8 mouse cellular contexts compared by ENCODE assay signal in the genomic region with DNA sequence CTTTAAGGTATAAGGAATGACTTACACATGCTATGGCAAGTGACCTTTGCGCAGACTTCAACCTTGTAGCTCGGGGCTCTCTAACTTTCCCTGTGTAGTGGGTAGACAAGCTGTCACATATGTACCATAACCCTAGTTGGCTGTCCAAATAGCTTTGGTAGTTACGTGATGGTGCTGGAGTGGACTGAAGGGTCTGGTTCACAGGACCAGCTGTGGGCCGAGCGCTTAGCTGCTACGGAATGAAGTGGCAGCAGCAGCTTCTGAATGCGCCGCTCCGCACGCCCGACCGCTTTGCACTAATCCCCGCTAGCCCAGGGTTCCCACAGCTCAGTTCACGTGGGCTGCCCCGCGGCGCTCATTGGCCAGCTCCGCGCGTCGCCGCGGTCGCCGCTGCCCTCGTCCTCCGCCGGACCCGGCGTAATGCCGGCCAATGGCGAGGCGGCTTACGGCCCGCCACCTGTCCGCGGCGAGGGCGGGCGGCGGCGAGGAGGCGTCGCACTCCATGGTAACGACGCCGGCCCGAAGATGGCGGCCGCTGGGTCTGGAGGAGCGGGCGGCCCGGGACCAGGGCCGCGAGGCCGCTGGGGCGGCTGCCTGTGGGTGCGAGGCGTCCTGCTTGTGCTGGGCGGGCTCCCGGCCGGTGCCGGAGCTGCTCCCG. TPM values are rescaled to one million over a fixed set of nuclear protein-coding genes. Genes with fewer than 3 reads are reported as not detected.
DNase-seq lines count a peak whose midpoint lies in the region; ATAC-seq and TF ChIP-seq lines count a peak whose summit lies in the region.

Gene Lmln, plus strand, starts transcription at position 498 of the 658 bp plus-strand sequence.

- WGBS in heart, embryonic 11.5 days (ENCODE audit: insufficient replicate concordance) = under 1% methylated on average over 64 of the region's 64 CpGs
- WGBS in kidney, embryonic 16.5 days = under 1% methylated on average over 58 of the region's 64 CpGs
- WGBS in liver, adult 2 months = under 1% methylated on average over 59 of the region's 64 CpGs

- peak within 1 kb of the TSS; percentile 86 for H3K27ac ChIP-seq in heart, embryonic 11.5 days (ENCODE audit: low read depth, low read length)
- H3K27ac ChIP-seq in kidney, embryonic 16.5 days (ENCODE audit: low read length) = peak within 1 kb of the TSS; percentile 79
- H3K27ac ChIP-seq in liver, adult 2 months (replicated peaks; ENCODE audit: insufficient read depth, low read depth, low read length) = peak within 1 kb of the TSS; percentile 80

- peak; percentile 66 to 73 for DNase-seq in B cell, adult 2 months
- peak; percentile 97 for DNase-seq in brain, adult 2 months (ENCODE audit: low read depth, low spot score)
- peak; percentile 79 for DNase-seq in liver, adult 2 months (ENCODE audit: extremely low read depth, low read depth, low spot score)
- DNase-seq in splenic B cell, adult 2 months (ENCODE audit: low read depth, low spot score) = peak; percentile 86

- peak; percentile 94 for TF ChIP-seq POLR2A in liver, adult 2 months (IDR thresholded peaks at IDR 0.05; ENCODE audit: extremely low read depth, insufficient read depth, low read length)
- peak; percentile 83 for TF ChIP-seq POLR2A in myocyte (IDR thresholded peaks at IDR 0.05; ENCODE audit: insufficient read length, low read depth)

- H3K4me1 ChIP-seq in heart, embryonic 11.5 days (ENCODE audit: control insufficient read depth, insufficient read depth, low read length) = peaks cover 13% of the 10 kb centered on the region
- H3K4me1 ChIP-seq in kidney, embryonic 16.5 days (ENCODE audit: insufficient read depth, low read length) = peaks cover 33% of the 10 kb centered on the region
- peaks cover 27% of the 10 kb centered on the region for H3K4me1 ChIP-seq in liver, adult 2 months (ENCODE audit: control insufficient read depth, insufficient read depth, low read length)

- H3K9ac ChIP-seq in heart, embryonic 11.5 days (ENCODE audit: low read depth, low read length) = peak within 1 kb of the TSS; percentile 74
- H3K9ac ChIP-seq in kidney, embryonic 16.5 days (replicated peaks; ENCODE audit: low read length) = peak within 1 kb of the TSS; percentile 65
- H3K9ac ChIP-seq in liver, adult 2 months (ENCODE audit: low read depth, low read length) = peak within 1 kb of the TSS; percentile 91

- H3K9me3 ChIP-seq in heart, embryonic 11.5 days (replicated peaks; ENCODE audit: control insufficient read depth, low read length) = no peaks in the 10 kb centered on the region
- H3K9me3 ChIP-seq in kidney, embryonic 16.5 days (ENCODE audit: low read length) = no peaks in the 10 kb centered on the region

- peak within 1 kb of the TSS; percentile 33 for H3ac ChIP-seq in myocyte (ENCODE audit: control insufficient read depth, insufficient read length)

- no peaks in the 10 kb centered on the region for H3K79me2 ChIP-seq in liver, adult 2 months (ENCODE audit: control insufficient read depth, insufficient read depth, low read length)
- H3K79me2 ChIP-seq in myocyte (ENCODE audit: control insufficient read depth, insufficient read depth) = peaks cover 24% of the 10 kb centered on the region

- TF ChIP-seq CTCF in liver, adult 2 months (IDR thresholded peaks at IDR 0.05; ENCODE audit: low read depth, low read length) = no peak

- H3K4me2 ChIP-seq in heart, embryonic 11.5 days = peak within 1 kb of the TSS; percentile 78
- peak within 1 kb of the TSS; percentile 80 for H3K4me2 ChIP-seq in kidney, embryonic 16.5 days (replicated peaks; ENCODE audit: low read depth, low read length)
- H3K4me2 ChIP-seq in myocyte (ENCODE audit: low read depth) = peak within 1 kb of the TSS; percentile 82

- peak; percentile 95 for ATAC-seq in erythroblast, adult 5-6 weeks (replicated peaks; ENCODE audit: low FRiP score, poor library complexity, severe bottlenecking)
- peak; percentile 94 for ATAC-seq in heart, embryonic 11.5 days (replicated peaks; ENCODE audit: insufficient number of reproducible peaks, low FRiP score, low TSS enrichment)
- ATAC-seq in kidney, embryonic 16.5 days (ENCODE audit: low FRiP score, low TSS enrichment) = peak; percentile 99

- H3K36me3 ChIP-seq in heart, embryonic 11.5 days (ENCODE audit: control insufficient read depth, insufficient read depth, low read length) = peaks cover 21% of the 10 kb centered on the region
- peaks cover 34% of the 10 kb centered on the region for H3K36me3 ChIP-seq in kidney, embryonic 16.5 days (ENCODE audit: insufficient read depth, low read length)
- peaks cover 16% of the 10 kb centered on the region for H3K36me3 ChIP-seq in liver, adult 2 months (ENCODE audit: control insufficient read depth, insufficient read depth, low read length)
- H3K36me3 ChIP-seq in myocyte (ENCODE audit: control insufficient read depth, insufficient read depth) = peaks cover 27% of the 10 kb centered on the region
- H3K36me3 ChIP-seq in splenic B cell, adult 2 months (ENCODE audit: control insufficient read depth, insufficient read depth, low read length, poor library complexity, severe bottlenecking) = peaks cover 3% of the 10 kb centered on the region

- H3K27me3 ChIP-seq in heart, embryonic 11.5 days (ENCODE audit: control insufficient read depth, insufficient read depth, low read length) = no peaks in the 10 kb centered on the region
- no peaks in the 10 kb centered on the region for H3K27me3 ChIP-seq in kidney, embryonic 16.5 days (ENCODE audit: insufficient read depth, low read length)
- H3K27me3 ChIP-seq in liver, adult 2 months (ENCODE audit: control insufficient read depth, insufficient read depth, low read length) = no peaks in the 10 kb centered on the region
- H3K27me3 ChIP-seq in myocyte (ENCODE audit: control insufficient read depth, insufficient read depth, insufficient read length) = no peaks in the 10 kb centered on the region
- no peaks in the 10 kb centered on the region for H3K27me3 ChIP-seq in splenic B cell, adult 2 months (ENCODE audit: control insufficient read depth, insufficient read depth, low read length, poor library complexity, severe bottlenecking)

- peak within 1 kb of the TSS; percentile 74 for H3K4me3 ChIP-seq in heart, embryonic 11.5 days (ENCODE audit: low read depth, low read length)
- H3K4me3 ChIP-seq in kidney, embryonic 16.5 days (ENCODE audit: low read length) = peak within 1 kb of the TSS; percentile 61
- peak within 1 kb of the TSS; percentile 81 for H3K4me3 ChIP-seq in liver, adult 2 months (ENCODE audit: insufficient read depth, low read depth, low read length)
- peak within 1 kb of the TSS; percentile 25 for H3K4me3 ChIP-seq in myocyte

TF ChIP-seq in myocyte, 11 proteins besides CTCF, POLR2A, EP300 and RAD21:
- TF ChIP-seq TCF12 (IDR thresholded peaks at IDR 0.05; ENCODE audit: insufficient read depth, poor library complexity, severe bottlenecking) = no peak
- no peak for TF ChIP-seq REST (IDR thresholded peaks at IDR 0.05; ENCODE audit: insufficient read depth, insufficient read length)
- no peak for TF ChIP-seq TCF3 (IDR thresholded peaks at IDR 0.05; ENCODE audit: insufficient read length, low read depth)
- TF ChIP-seq E2F4 (IDR thresholded peaks at IDR 0.05; ENCODE audit: insufficient read depth) = no peak
- TF ChIP-seq MYOD1 (IDR thresholded peaks at IDR 0.05; ENCODE audit: control insufficient read depth in 1 of 3, insufficient read length in 2 of 3, low read depth in 2 of 3) = peak in 2 of 3 experiments; percentile 83 to 94
- TF ChIP-seq CEBPB (IDR thresholded peaks at IDR 0.05; ENCODE audit: insufficient read depth, poor library complexity, severe bottlenecking) = no peak
- peak; percentile 79 for TF ChIP-seq USF1 (IDR thresholded peaks at IDR 0.05; ENCODE audit: low read depth)
- peak in 2 of 3 experiments; percentile 84 to 88 for TF ChIP-seq MYOG (IDR thresholded peaks at IDR 0.05; ENCODE audit: control insufficient read depth in 1 of 3, insufficient read depth in 1 of 3, insufficient read length in 2 of 3, low read depth in 2 of 3)
- peak; percentile 100 for TF ChIP-seq POLR2AphosphoS2 (IDR thresholded peaks at IDR 0.05; ENCODE audit: insufficient read length, low read depth)
TF ChIP-seq in myocyte: peak in this region for 4.

RNA-seq across cellular contexts. Expression of gene Lmln, which starts in this region (rescaled TPM):
- total RNA-seq in erythroblast, adult 5-6 weeks (2015; ENCODE audit: low replicate concordance) = 0.19 and 5.0 TPM in 2 replicates
- 1.6 and 2.1 TPM in 2 replicates for total RNA-seq in erythroblast, adult 5-6 weeks (2017; ENCODE audit: low replicate concordance)
- polyA plus RNA-seq in heart, embryonic 11.5 days (2014; fragmentation: Nextera tagmentation; extraction: Ambion mirVana) = 3.3 and 3.6 TPM in 2 replicates
- 3.1 and 4.0 TPM in 2 replicates for polyA plus RNA-seq in kidney, embryonic 16.5 days (2015; fragmentation: Nextera tagmentation; extraction: Ambion mirVana)
- total RNA-seq in liver, adult 2 months (2014; rRNA removed) = 1.4 and 1.8 TPM in 2 replicates
- polyA plus RNA-seq in liver, adult 2 months (2012; rRNA removed) = 0.78 and 0.81 TPM in 2 replicates
- polyA plus RNA-seq in myocyte (2012; fragmentation: generic; extraction: Trizol) = 0.78 TPM

Comparison
In these comparisons a context has a peak if more than half of its experiments do, and no peak if none do; other contexts are left out.
1. Peak in every context shown above with its lines: DNase-seq, ATAC-seq, H3K4me3 ChIP-seq and H3K27ac ChIP-seq.
2. H3K4me3 ChIP-seq: peak in every context shown above with its lines; median percentile 81 in liver, adult 2 months; 74 in heart, embryonic 11.5 days; 61 in kidney, embryonic 16.5 days; 25 in myocyte.